Mouse (Mus musculus) T-helper 2 cell (primary cell): ENCODE data around the gene St7.

Source experiments
- in situ Hi-C: fragments of 300-600 bp; cut with MboI, MseI; formaldehyde crosslinking; loops from one replicate; pipeline ENCODE4 v1.15.1; 2025; ENCODE audit warnings: high pct_unique_total_duplicates

St7 gene

DNA sequence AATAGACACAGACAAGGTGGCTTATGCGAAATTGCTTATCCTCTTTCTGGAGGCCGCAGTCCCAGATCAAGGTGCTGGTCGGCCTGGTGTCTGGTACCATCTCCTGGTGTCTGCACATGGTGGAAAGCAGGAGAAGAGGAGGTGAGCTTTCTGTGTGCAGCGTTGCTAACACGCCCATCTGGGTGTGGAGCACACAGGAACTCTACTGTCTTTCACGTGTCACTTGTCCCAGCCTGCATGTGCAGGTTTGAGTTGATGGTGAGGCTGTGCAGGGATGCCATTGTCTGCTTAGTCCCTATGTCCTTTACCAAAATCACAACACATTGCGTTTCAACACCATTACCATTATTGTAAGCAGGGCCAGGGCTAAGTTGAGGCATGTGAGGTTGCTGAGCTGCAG is 26.2 kb downstream of the St7 start:
- in situ Hi-C loops, result no loop called here

DNA sequence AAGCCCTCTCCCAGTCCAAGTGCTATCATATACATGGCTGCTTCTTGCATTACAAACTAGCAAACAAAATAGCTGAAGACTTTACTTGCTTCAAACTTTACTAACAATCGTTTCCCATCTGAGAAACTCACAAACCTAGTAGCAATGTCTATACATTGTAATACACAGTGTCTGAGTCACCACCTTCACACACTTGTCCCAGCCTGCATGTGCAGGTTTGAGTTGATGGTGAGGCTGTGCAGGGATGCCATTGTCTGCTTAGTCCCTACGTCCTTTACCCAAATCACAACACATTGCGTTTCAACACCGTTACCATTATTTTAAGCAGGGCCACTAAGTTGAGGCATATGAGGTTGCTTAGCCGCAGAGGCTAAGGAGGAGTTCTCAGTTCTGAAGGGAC is 26.7 kb downstream of the St7 start:
- in situ Hi-C loops, result no loop called here

- in situ Hi-C loops, result no loop called here
Measured at GRCm38 (mm10) chr6:17720022-17720421, 27.3 kb downstream of the St7 start.

DNA sequence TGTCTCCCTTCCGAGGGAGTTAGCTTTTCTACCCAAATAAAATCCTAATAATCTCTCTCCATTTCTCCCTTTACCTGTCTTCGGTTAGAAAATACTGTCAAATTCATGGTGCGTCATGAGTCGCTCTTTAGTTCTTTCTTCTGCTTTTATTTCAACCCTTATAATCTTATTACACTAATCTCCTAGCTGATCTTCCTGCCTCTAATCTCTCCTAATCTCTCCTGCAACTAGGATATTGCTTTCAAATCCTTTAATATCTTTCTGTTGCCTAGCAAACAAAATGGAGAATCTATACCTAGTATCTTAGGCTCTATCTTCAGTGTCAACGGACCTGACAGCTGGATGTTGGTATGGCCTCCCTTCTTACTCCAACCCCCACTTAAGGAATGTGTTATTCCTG is 29.0 kb downstream of the St7 start:
- in situ Hi-C loops, result no loop called here

DNA sequence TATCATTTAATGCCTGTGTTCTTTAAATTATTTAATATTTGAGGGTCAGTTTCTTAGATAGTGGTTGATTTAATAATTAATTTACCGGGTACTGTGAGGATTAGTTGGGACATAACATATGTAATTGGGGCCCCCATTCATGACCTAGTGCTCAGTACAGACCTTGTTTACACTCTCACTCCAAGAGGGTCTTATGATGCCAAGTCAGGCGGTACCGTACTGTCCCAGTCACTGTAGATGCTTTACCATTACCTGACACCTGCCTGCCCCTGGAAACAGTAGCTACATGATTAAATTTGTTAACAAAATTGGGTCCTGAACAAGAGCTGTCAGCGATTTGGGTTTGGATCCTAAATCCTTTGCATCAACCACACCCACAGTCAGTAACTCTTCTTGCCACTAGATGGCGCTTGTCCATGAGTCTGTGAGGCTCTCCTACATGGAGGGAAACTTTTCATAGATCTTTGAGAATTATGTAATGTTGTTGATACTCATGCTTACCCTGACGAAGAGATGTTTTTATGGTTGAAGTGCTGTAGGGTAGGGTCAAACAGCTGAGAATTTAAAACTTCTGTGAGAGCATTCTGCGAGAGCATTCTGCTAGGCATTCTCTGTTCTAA is 33.2 kb downstream of the St7 start:
- in situ Hi-C loops, result loop anchor here (5.0 to 25.0 kb wide), 2 partner anchors 116 to 664 kb away; partner anchors contain the start of gene Tes

- in situ Hi-C loops, result loop anchor here (5.0 to 25.0 kb wide), 2 partner anchors 115 to 665 kb away; partner anchors contain the start of gene Tes
Measured at GRCm38 (mm10) chr6:17727241-17727640, 34.5 kb downstream of the St7 start.

GRCm38 (mm10) chr6:17727891-17728790 is 35.4 kb downstream of the St7 start:
- in situ Hi-C loops, result loop anchor here (5.0 to 25.0 kb wide), 2 partner anchors 114 to 666 kb away; partner anchors contain the start of gene Tes

GRCm38 (mm10) chr6:17730122-17730521 is 37.4 kb downstream of the St7 start:
- in situ Hi-C loops, result loop anchor here (25.0 kb wide), 1 partner anchor 668 kb away; the partner anchor contains the start of gene Tes

DNA sequence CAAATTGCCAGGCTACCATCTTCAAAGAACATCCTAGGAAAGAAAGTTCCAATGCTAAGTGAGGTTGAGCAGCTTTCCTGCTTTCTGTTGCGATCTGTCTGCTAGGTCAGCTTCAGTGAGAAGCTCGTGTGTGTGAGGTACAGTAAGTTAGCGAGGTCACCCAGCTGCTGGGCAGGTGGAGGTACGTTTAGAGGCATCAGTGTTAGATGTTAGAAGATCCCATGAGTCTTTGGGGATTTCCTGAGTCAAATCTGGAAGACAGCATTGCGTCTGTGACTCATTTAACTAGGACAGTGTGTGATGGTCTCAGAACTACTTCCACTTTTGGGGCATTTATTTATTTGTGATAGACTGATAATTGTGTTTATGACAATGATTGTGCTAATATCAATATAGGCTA is 39.0 kb downstream of the St7 start:
- in situ Hi-C loops, result loop anchor here (25.0 kb wide), 1 partner anchor 669 kb away; the partner anchor contains the start of gene Tes

GRCm38 (mm10) chr6:17733951-17734411 is 41.2 kb downstream of the St7 start:
- in situ Hi-C loops, result loop anchor here (25.0 kb wide), 1 partner anchor 672 kb away; the partner anchor contains the start of gene Tes

DNA sequence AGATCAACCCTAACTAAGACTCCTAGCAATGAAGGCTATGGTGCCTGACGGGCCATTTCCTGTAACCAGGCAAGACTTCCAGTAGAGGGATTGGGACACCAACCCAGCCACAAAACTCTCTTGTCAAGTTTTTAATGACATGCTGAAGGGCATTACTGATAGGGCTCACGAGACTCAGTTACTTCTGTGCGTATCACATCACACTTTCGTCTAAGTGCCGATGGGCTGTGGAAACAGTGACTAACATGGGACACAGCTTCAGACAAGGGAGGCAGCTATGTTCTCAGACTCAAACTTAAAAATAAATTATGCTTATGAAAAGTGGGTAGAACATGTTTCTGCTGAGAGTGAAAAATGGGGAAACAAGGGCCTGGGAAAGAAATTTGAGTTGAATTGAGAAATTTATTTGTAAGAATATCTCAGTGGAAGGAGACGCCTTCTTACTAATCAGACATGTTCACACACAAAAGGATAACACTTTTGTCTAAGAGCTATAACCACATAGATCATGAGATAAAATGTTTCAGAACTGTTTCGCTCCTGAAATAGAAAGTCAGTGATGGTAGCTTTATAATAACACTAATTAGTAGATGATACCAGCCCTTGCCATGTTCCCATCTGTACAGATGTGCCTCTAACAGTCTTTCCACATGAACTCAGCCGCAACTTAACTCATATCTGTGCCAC is 44.7 kb downstream of the St7 start:
- in situ Hi-C loops, result loop anchor here (25.0 kb wide), 1 partner anchor 675 kb away; the partner anchor contains the start of gene Tes

- in situ Hi-C loops, result loop anchor here (25.0 kb wide), 1 partner anchor 678 kb away; the partner anchor contains the start of gene Tes
Measured at GRCm38 (mm10) chr6:17740128-17740527, 47.4 kb downstream of the St7 start.

DNA sequence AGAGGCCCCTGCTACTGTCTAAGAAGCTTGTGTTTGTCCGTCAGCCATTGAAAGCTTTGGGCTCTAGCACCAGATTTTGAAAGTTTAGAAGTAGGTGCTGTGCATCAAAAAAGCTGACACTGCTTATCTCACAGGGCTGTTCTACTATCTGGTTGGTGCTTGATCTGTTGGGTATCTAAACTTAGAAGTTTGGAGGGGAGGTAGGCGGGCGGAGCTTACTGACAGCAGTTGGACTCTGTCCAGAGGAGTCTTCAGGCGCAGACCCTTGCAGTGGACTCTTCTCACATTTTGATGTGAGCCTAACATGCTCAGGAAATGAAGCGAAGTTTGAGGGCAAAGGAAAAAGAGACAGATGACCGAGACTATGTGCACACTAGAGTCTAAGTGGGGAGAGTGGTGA is 48.9 kb downstream of the St7 start:
- in situ Hi-C loops, result loop anchor here (25.0 kb wide), 1 partner anchor 679 kb away; the partner anchor contains the start of gene Tes

GRCm38 (mm10) chr6:17742209-17742608 is 49.5 kb downstream of the St7 start:
- in situ Hi-C loops, result loop anchor here (25.0 kb wide), 1 partner anchor 680 kb away; the partner anchor contains the start of gene Tes

DNA sequence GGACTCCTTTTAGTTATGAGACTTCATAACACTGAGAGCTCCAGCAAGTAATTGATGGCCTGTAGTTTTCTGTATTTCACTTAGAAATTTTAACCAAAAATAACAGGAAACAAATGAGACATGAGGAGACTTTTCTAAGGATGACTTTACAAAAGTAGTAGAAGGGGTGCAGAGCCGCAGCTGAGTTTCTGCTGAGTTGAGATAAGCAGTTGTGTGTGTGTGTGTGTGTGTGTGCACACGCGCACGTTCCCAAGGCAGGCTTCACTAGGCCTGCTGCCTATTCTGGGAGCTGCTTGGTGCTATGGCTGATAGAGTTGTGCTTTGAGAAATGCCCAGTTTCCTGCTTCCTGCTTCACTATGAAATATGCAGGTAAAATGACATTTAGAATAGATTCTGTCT is 50.6 kb downstream of the St7 start:
- in situ Hi-C loops, result loop anchor here (25.0 kb wide), 1 partner anchor 681 kb away; the partner anchor contains the start of gene Tes

GRCm38 (mm10) chr6:17747724-17748123 is 55.0 kb downstream of the St7 start:
- in situ Hi-C loops, result loop anchor here (25.0 kb wide), 1 partner anchor 685 kb away; the partner anchor contains the start of gene Tes

GRCm38 (mm10) chr6:17748866-17749582 is 56.3 kb downstream of the St7 start:
- in situ Hi-C loops, result loop anchor here (25.0 kb wide), 1 partner anchor 687 kb away; the partner anchor contains the start of gene Tes

DNA sequence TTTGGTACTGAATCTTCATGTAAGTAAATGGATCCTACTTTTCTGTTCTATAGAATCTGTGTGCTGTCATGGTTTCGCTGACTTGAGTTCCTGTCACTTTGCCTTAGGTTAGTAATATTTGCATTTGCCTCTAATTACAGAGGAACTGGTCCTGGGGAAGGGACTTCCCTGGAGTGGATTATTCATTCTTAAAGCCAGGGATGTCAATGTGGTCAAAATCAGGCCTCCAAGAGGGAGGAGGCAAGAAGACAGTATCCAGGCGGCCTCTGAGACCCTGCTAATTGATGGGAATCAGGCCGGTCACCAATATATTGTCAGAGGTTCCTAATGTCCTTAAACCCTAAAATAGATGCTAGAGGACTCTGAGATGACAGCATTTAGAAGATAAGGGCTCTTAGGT is 56.9 kb downstream of the St7 start:
- in situ Hi-C loops, result loop anchor here (25.0 kb wide), 1 partner anchor 687 kb away; the partner anchor contains the start of gene Tes

DNA sequence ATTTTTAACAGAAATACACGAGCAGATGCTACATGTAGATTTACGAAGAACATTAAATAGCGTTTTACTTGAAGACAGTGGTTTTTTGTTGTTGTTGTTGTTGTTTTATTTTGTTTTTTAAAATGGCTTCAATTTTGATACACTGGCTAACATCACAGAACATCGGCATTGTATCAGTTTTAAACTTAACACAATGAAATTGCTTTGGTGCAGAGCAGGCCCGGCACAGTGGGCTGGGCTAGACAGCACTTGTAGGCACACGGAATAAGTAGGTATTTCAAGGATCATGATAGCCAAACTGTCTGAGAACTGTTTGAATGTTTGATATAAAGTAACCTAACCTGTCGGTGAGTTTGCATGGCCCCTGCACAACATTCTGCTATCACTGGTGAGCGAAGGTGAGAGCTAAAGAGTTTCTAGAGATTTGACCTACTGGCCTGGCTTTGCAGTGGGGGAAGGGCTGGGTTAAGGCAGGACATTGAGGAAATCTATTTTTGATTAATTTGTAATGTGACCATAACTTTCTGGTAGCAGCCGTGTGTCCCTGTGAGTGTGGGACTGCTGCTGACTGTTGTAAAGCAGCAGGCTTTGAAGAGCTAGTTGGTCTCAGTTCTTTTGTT is 57.4 kb downstream of the St7 start:
- in situ Hi-C loops, result no loop called here

GRCm38 (mm10) chr6:17750957-17751356 is 58.2 kb downstream of the St7 start:
- in situ Hi-C loops, result no loop called here
